Mouse (Mus musculus) spleen, adult 2 months (tissue): Measurements from ENCODE around the gene Mbnl1. TPM values are rescaled to one million over a fixed set of nuclear protein-coding genes. Genes with fewer than 3 reads are reported as not detected.

Experiments used
- DNase-seq, 2 experiments: peaks; one replicate each; pipeline versions ENCODE4 v3.0.0 to v3.0.0-alpha.2; 2012 to 2021; ENCODE audit warnings: low spot score in 2 of 2, low read depth in 1 of 2
- H3K27ac ChIP-seq: fragments of 200-500 bp; 2 replicates; pipeline ENCODE4 v1.5.1; 2012; ENCODE audit warnings: low read length, inconsistent platforms; ENCODE audit not compliant: insufficient read depth
- H3K27me3 ChIP-seq: fragments of 200-500 bp; 2 replicates; pipeline ENCODE4 v1.6.1; 2012; ENCODE audit warnings: mild to moderate bottlenecking, moderate library complexity, low read length, inconsistent platforms; ENCODE audit not compliant: control insufficient read depth, insufficient read depth
- H3K36me3 ChIP-seq: fragments of 200-500 bp; 2 replicates; pipeline ENCODE4 v1.6.1; 2012; ENCODE audit warnings: mild to moderate bottlenecking, low read length, inconsistent platforms; ENCODE audit not compliant: control insufficient read depth, insufficient read depth
- H3K4me1 ChIP-seq: fragments of 200-500 bp; 2 replicates; pipeline ENCODE4 v1.6.1; 2011; ENCODE audit warnings: inconsistent platforms; ENCODE audit not compliant: control insufficient read depth, insufficient read depth, insufficient read length
- H3K4me3 ChIP-seq: fragments of 200-500 bp; 2 replicates; pipeline ENCODE4 v1.5.1; 2011; ENCODE audit warnings: mild to moderate bottlenecking, inconsistent platforms; ENCODE audit not compliant: insufficient read depth, insufficient read length; ENCODE audit errors: extremely low read depth
- CTCF ChIP-seq: fragments of 200-500 bp; IDR thresholded peaks from 2 replicates; pipeline ENCODE4 v1.5.1; 2011; ENCODE audit warnings: mild to moderate bottlenecking, inconsistent platforms; ENCODE audit not compliant: insufficient read depth, insufficient read length, insufficient replicate concordance; ENCODE audit errors: extremely low read depth
- POLR2A ChIP-seq: fragments of 200-500 bp; IDR thresholded peaks from 2 replicates; pipeline ENCODE4 v1.6.1; 2011; ENCODE audit warnings: low read depth, low read length, inconsistent platforms
- WGBS: fragments of 180-500 bp; shearing (Covaris S2); methylation state at CpG from one replicate; pipeline ENCODE4 v1.1.7; 2018; 5-methylcytosine and 5-hydroxymethylcytosine counted together
- polyA plus RNA-seq: library from polyadenylated mRNA; depleted of rRNA; stranded (reverse); fragments of >200 nt; gene quantifications from 2 replicates; pipeline ENCODE4 v1.2.3, GENCODE M21; 2012

The Mbnl1 gene
- polyA plus RNA-seq, 1 experiment = 159 TPM

- TF ChIP-seq POLR2A (no peak), CTCF (no peak)
- no peaks in the 10 kb centered on the region for H3K27me3 ChIP-seq
- DNase-seq = no peak
- peaks cover 7% of the 10 kb centered on the region for H3K4me1 ChIP-seq
- peaks cover 2% of the 10 kb centered on the region; the same call in 1 of the 2 replicates for H3K36me3 ChIP-seq
- H3K4me3 ChIP-seq = no peak overlapping the region
- WGBS = 89% methylated on average over 4 of the region's 4 CpGs
- H3K27ac ChIP-seq = no peak overlapping the region
These were observed 68.5 kb downstream of the Mbnl1 start for GRCm38 (mm10) chr3:60541121-60541520.

GRCm38 (mm10) chr3:60546196-60546595 lies 73.6 kb downstream of the Mbnl1 start:
- Histone ChIP-seq H3K27ac (no peak overlapping the region), H3K4me3 (no peak overlapping the region), H3K36me3 (peaks cover 4% of the 10 kb centered on the region), H3K4me1 (no peaks in the 10 kb centered on the region), H3K27me3 (no peaks in the 10 kb centered on the region)
- 79% methylated on average over 9 of the region's 9 CpGs for WGBS
- TF ChIP-seq POLR2A = no peak
- no peak for TF ChIP-seq CTCF
- DNase-seq = no peak

- Histone ChIP-seq H3K4me3 (no peak overlapping the region), H3K4me1 (no peaks in the 10 kb centered on the region), H3K36me3 (peaks cover 4% of the 10 kb centered on the region), H3K27ac (no peak overlapping the region), H3K27me3 (no peaks in the 10 kb centered on the region)
- no peak for DNase-seq
- TF ChIP-seq POLR2A = no peak
- TF ChIP-seq CTCF = no peak
- 91% methylated on average over 4 of the region's 4 CpGs for WGBS
These were observed 74.3 kb downstream of the Mbnl1 start for GRCm38 (mm10) chr3:60546904-60547303.

GRCm38 (mm10) chr3:60550492-60550891 lies 77.9 kb downstream of the Mbnl1 start:
- no peak for DNase-seq
- 85% methylated on average over 5 of the region's 5 CpGs for WGBS
- TF ChIP-seq POLR2A (no peak), CTCF (no peak)
- peaks cover 5% of the 10 kb centered on the region for H3K36me3 ChIP-seq
- no peak overlapping the region for H3K4me3 ChIP-seq
- no peaks in the 10 kb centered on the region for H3K27me3 ChIP-seq
- no peak overlapping the region for H3K27ac ChIP-seq
- no peaks in the 10 kb centered on the region for H3K4me1 ChIP-seq

- Histone ChIP-seq H3K4me1 (no peaks in the 10 kb centered on the region), H3K4me3 (no peak overlapping the region)
- 85% methylated on average over 3 of the region's 3 CpGs for WGBS
These were observed 79.0 kb downstream of the Mbnl1 start for GRCm38 (mm10) chr3:60551650-60552049.

GRCm38 (mm10) chr3:60553011-60553410 lies 80.4 kb downstream of the Mbnl1 start:
- no peak for DNase-seq
- H3K27ac ChIP-seq = no peak overlapping the region
- no peaks in the 10 kb centered on the region for H3K27me3 ChIP-seq
- peaks cover 7% of the 10 kb centered on the region for H3K36me3 ChIP-seq
- 77% methylated on average over 3 of the region's 3 CpGs for WGBS
- peaks cover 3% of the 10 kb centered on the region for H3K4me1 ChIP-seq
- no peak for TF ChIP-seq CTCF
- no peak for TF ChIP-seq POLR2A
- H3K4me3 ChIP-seq = no peak overlapping the region

More at GRCm38 (mm10) chr3:60551650-60552049, 79.0 kb downstream of the Mbnl1 start:
- H3K27me3 ChIP-seq = no peaks in the 10 kb centered on the region
- DNase-seq = no peak
- peaks cover 5% of the 10 kb centered on the region for H3K36me3 ChIP-seq
- TF ChIP-seq POLR2A = no peak
- TF ChIP-seq CTCF = no peak
- no peak overlapping the region for H3K27ac ChIP-seq

- Histone ChIP-seq H3K4me3 (no peak overlapping the region), H3K27me3 (no peaks in the 10 kb centered on the region), H3K27ac (no peak overlapping the region), H3K36me3 (peaks cover 7% of the 10 kb centered on the region), H3K4me1 (peaks cover 11% of the 10 kb centered on the region)
- TF ChIP-seq POLR2A = no peak
- no peak for TF ChIP-seq CTCF
- no peak for DNase-seq
- 78% methylated on average over 3 of the region's 3 CpGs for WGBS
These were observed 84.0 kb downstream of the Mbnl1 start for GRCm38 (mm10) chr3:60556596-60556995.
